Mouse (Mus musculus): ENCODE data around the gene Rps6ka4.

The Rps6ka4 gene

GRCm38 (mm10) chr19:6840475-6841291 lies at the start of gene Rps6ka4:
TSS of gene Rps6ka4 (minus strand) at chr19:6840636.
- no peak for DNase-seq (ENCODE audit: low read depth)

GRCm38 (mm10) chr19:6877965-6878364 lies 37.5 kb upstream of the Rps6ka4 start:
- no peak for DNase-seq (ENCODE audit: low read depth)

- DNase-seq (ENCODE audit: low read depth) = no peak
These were observed 36.4 kb upstream of the Rps6ka4 start for GRCm38 (mm10) chr19:6876799-6877198.

- DNase-seq (ENCODE audit: low read depth) = no peak
These were observed 35.4 kb upstream of the Rps6ka4 start for GRCm38 (mm10) chr19:6875834-6876233.

- no peak for DNase-seq (ENCODE audit: low read depth)
These were observed 33.8 kb upstream of the Rps6ka4 start for GRCm38 (mm10) chr19:6874257-6874656.

- DNase-seq (ENCODE audit: low read depth) = no peak
These were observed 32.3 kb upstream of the Rps6ka4 start for GRCm38 (mm10) chr19:6872701-6873100.

- DNase-seq (ENCODE audit: low read depth) = peak; percentile 45
These were observed 31.3 kb upstream of the Rps6ka4 start for GRCm38 (mm10) chr19:6871574-6872271.

- DNase-seq (ENCODE audit: low read depth) = peak; percentile 54
These were observed 28.9 kb upstream of the Rps6ka4 start for GRCm38 (mm10) chr19:6869355-6869754.

GRCm38 (mm10) chr19:6861451-6861850 lies 21.0 kb upstream of the Rps6ka4 start:
- no peak for DNase-seq (ENCODE audit: low read depth)

GRCm38 (mm10) chr19:6860706-6861105 lies 20.3 kb upstream of the Rps6ka4 start:
- no peak for DNase-seq (ENCODE audit: low read depth)

- DNase-seq (ENCODE audit: low read depth) = no peak
These were observed 19.5 kb upstream of the Rps6ka4 start for GRCm38 (mm10) chr19:6859971-6860370.

- no peak for DNase-seq (ENCODE audit: low read depth)
These were observed 18.7 kb upstream of the Rps6ka4 start for GRCm38 (mm10) chr19:6859032-6859651.

GRCm38 (mm10) chr19:6858031-6858430 lies 17.6 kb upstream of the Rps6ka4 start, which contains the start of gene Ccdc88b:
TSS of gene Ccdc88b (minus strand) at chr19:6858211.
- no peak for DNase-seq (ENCODE audit: low read depth)

- no peak for DNase-seq (ENCODE audit: low read depth)
These were observed 17.1 kb upstream of the Rps6ka4 start for GRCm38 (mm10) chr19:6857391-6858005.

- DNase-seq (ENCODE audit: low read depth) = no peak
These were observed 16.5 kb upstream of the Rps6ka4 start for GRCm38 (mm10) chr19:6857003-6857360.

GRCm38 (mm10) chr19:6856281-6857002 lies 16.0 kb upstream of the Rps6ka4 start:
- no peak for DNase-seq (ENCODE audit: low read depth)

GRCm38 (mm10) chr19:6855225-6856031 lies 15.0 kb upstream of the Rps6ka4 start:
- no peak for DNase-seq (ENCODE audit: low read depth)

- DNase-seq (ENCODE audit: low read depth) = no peak
These were observed 14.2 kb upstream of the Rps6ka4 start for GRCm38 (mm10) chr19:6854658-6855057.

GRCm38 (mm10) chr19:6853903-6854302 lies 13.5 kb upstream of the Rps6ka4 start:
- DNase-seq (ENCODE audit: low read depth) = no peak

- no peak for DNase-seq (ENCODE audit: low read depth)
These were observed 12.2 kb upstream of the Rps6ka4 start for GRCm38 (mm10) chr19:6852393-6853305.

Data from c-Kit-positive CD71-positive TER-119-negative erythroid progenitor cells, embryonic 14.5 days (primary cell).